Mouse (Mus musculus) cortical plate, adult 2 months (tissue): ENCODE measurements at regions not wholly inside any gene's neighbourhood (a gene's known extent, or its start where the extent isn't known, plus 50 kb on each side); places are given as distances from the start of the nearest gene placed in this dataset.

Source experiments
- CTCF ChIP-seq: fragments of 200-500 bp; IDR thresholded peaks from 2 replicates; pipeline ENCODE4 v1.5.1; 2011; ENCODE audit warnings: mild to moderate bottlenecking, control low read depth, low read length; ENCODE audit not compliant: insufficient read depth; ENCODE audit errors: extremely low read depth
- POLR2A ChIP-seq: fragments of 200-500 bp; IDR thresholded peaks from 2 replicates; pipeline ENCODE4 v1.6.1; 2011; ENCODE audit warnings: mild to moderate bottlenecking, low read length, control low read depth; ENCODE audit not compliant: insufficient read depth; ENCODE audit errors: extremely low read depth

- TF ChIP-seq CTCF (no peak), POLR2A (no peak)
Observed at GRCm38 (mm10) chr4:87475537-87475936, 245.3 kb upstream of the Slc24a2 start.
